Mouse (Mus musculus): Measurements from ENCODE around the gene Nt5dc3.

DNA sequence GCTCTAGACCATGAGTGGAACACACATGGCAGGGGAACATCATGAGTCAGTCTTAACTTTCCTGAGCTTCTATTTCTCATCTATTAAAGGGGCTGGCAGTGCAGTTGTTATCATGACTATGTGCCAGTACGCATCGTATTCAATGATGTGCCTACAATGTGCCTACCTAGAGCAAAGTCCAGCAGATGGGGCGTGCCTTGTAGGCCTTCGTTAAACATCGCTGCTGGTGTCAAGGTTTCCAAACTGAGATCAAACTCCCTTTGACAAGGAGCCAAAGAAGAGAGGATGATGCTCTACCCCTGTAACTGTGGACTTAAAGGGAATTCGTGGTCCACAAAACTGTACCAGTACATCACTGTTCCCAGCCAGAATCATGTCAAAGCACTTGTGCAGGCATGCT, 83.7 kb downstream of the Nt5dc3 start:
- no peak for TF ChIP-seq CTCF (IDR thresholded peaks at IDR 0.05; ENCODE audit: control insufficient read depth, insufficient read depth, insufficient read length)
- no peak for TF ChIP-seq FOSL1 (IDR thresholded peaks at IDR 0.05; ENCODE audit: insufficient read depth, low read length, poor library complexity, severe bottlenecking)
- no peak for TF ChIP-seq MYOD1 (IDR thresholded peaks at IDR 0.05; ENCODE audit: control insufficient read depth, insufficient read length, low read depth)
